Mouse (Mus musculus) layer of hippocampus, adult 2 months (tissue): ENCODE data around the gene Itga11. TPM values are rescaled to one million over a fixed set of nuclear protein-coding genes. Genes with fewer than 3 reads are reported as not detected.

Experiments used
- DNase-seq, 2 experiments: peaks; one replicate each; pipeline ENCODE4 v3.0.0; 2022; ENCODE audit warnings: low spot score in 2 of 2
- H3K27ac ChIP-seq: fragments of 200-600 bp; 2 replicates; pipeline ENCODE4 v1.8.1; 2022
- H3K4me3 ChIP-seq: fragments of 200-600 bp; 2 replicates; pipeline ENCODE4 v1.8.1; 2022; ENCODE audit warnings: mild to moderate bottlenecking
- CTCF ChIP-seq: fragments of 200-600 bp; conservative IDR thresholded peaks from 2 replicates; pipeline ENCODE4 v1.8.1; 2022; ENCODE audit warnings: antibody characterized with exemption, mild to moderate bottlenecking, moderate library complexity
- long read RNA-seq, 2 experiments: library from polyadenylated mRNA; stranded (forward); transcript quantifications; one replicate each; pipeline ENCODE4 v2.0.0; 2021; ENCODE audit warnings: borderline mapping rate in 2 of 2
- total RNA-seq, 2 experiments: library from RNA; stranded (reverse); gene quantifications; 2 replicates each; pipeline ENCODE4 v1.2.3; 2021

Itga11 gene
- total RNA-seq: 1 to 10 TPM; 4.5 to 5.3 TPM
- long read RNA-seq, experiment 1, full-length matches to known transcripts: 1 of 6 reads
- long read RNA-seq, experiment 1, partial matches to known transcripts: 2 of 6 reads
- long read RNA-seq, experiment 1, other reads (novel, unspliced or antisense): 3 of 6 reads
- long read RNA-seq, experiment 2, full-length matches to known transcripts: 3 of 12 reads
- long read RNA-seq, experiment 2, partial matches to known transcripts: 4 of 12 reads
- long read RNA-seq, experiment 2, other reads (novel, unspliced or antisense): 5 of 12 reads

GRCm38 (mm10) chr9:62677641-62678549, at the start of gene Itga11:
Itga11 (plus strand) TSS chr9:62677826.
- Histone ChIP-seq H3K4me3 (peak within 1 kb of the TSS; percentile 54), H3K27ac (peak within 1 kb of the TSS; percentile 70)
- TF ChIP-seq CTCF: no peak
- peak in 1 of 2 experiments; percentile 16 for DNase-seq

GRCm38 (mm10) chr9:62630631-62631240, 46.9 kb upstream of the Itga11 start:
- DNase-seq: peak; percentile 60 to 66
- Histone ChIP-seq H3K27ac (peak overlapping the region; percentile 91), H3K4me3 (no peak overlapping the region)
- no peak for TF ChIP-seq CTCF

- no peak overlapping the region for H3K4me3 ChIP-seq
- peak; percentile 24 to 54 for DNase-seq
- TF ChIP-seq CTCF: no peak
- peak overlapping the region; percentile 91 for H3K27ac ChIP-seq
Measured at GRCm38 (mm10) chr9:62632392-62632791, 45.2 kb upstream of the Itga11 start.

- no peak overlapping the region for H3K4me3 ChIP-seq
- no peak overlapping the region for H3K27ac ChIP-seq
- TF ChIP-seq CTCF: no peak
- no peak for DNase-seq
Measured at GRCm38 (mm10) chr9:62638045-62638444, 39.6 kb upstream of the Itga11 start.

- Histone ChIP-seq H3K4me3 (no peak overlapping the region), H3K27ac (no peak overlapping the region)
- DNase-seq: no peak
- TF ChIP-seq CTCF: no peak
Measured at GRCm38 (mm10) chr9:62639686-62640085, 37.9 kb upstream of the Itga11 start.

- no peak overlapping the region for H3K27ac ChIP-seq
- H3K4me3 ChIP-seq: no peak overlapping the region
- no peak for TF ChIP-seq CTCF
- no peak for DNase-seq
Measured at GRCm38 (mm10) chr9:62640188-62640587, 37.4 kb upstream of the Itga11 start.

GRCm38 (mm10) chr9:62645716-62646400, 31.8 kb upstream of the Itga11 start:
- Histone ChIP-seq H3K27ac (no peak overlapping the region), H3K4me3 (no peak overlapping the region)
- no peak for TF ChIP-seq CTCF
- no peak for DNase-seq

GRCm38 (mm10) chr9:62646721-62647183, 30.9 kb upstream of the Itga11 start:
- H3K27ac ChIP-seq: no peak overlapping the region
- H3K4me3 ChIP-seq: no peak overlapping the region
- TF ChIP-seq CTCF: no peak
- no peak for DNase-seq

- Histone ChIP-seq H3K27ac (no peak overlapping the region), H3K4me3 (no peak overlapping the region)
- DNase-seq: no peak
- TF ChIP-seq CTCF: no peak
Measured at GRCm38 (mm10) chr9:62649444-62649843, 28.2 kb upstream of the Itga11 start.

- Histone ChIP-seq H3K27ac (no peak overlapping the region), H3K4me3 (no peak overlapping the region)
- TF ChIP-seq CTCF: no peak
- no peak for DNase-seq
Measured at GRCm38 (mm10) chr9:62650764-62651163, 26.9 kb upstream of the Itga11 start.

- no peak for DNase-seq
- Histone ChIP-seq H3K4me3 (no peak overlapping the region), H3K27ac (no peak overlapping the region)
- no peak for TF ChIP-seq CTCF
Measured at GRCm38 (mm10) chr9:62654336-62654735, 23.3 kb upstream of the Itga11 start.

- no peak for DNase-seq
- Histone ChIP-seq H3K27ac (no peak overlapping the region), H3K4me3 (no peak overlapping the region)
- TF ChIP-seq CTCF: no peak
Measured at GRCm38 (mm10) chr9:62658016-62658415, 19.6 kb upstream of the Itga11 start.
